Mouse (Mus musculus): ENCODE data around the gene Brdt. TPM values are rescaled to one million over a fixed set of nuclear protein-coding genes. Genes with fewer than 3 reads are reported as not detected.
"Not testable (repeated sequence)": the region's sequence is repeated elsewhere in the genome, so short reads cannot be mapped to it uniquely, and the experiment has no call there.

The Brdt gene
- total and polyA plus RNA-seq, 3 experiments = 0.18 to 0.47 (median 0.30) TPM

DNA sequence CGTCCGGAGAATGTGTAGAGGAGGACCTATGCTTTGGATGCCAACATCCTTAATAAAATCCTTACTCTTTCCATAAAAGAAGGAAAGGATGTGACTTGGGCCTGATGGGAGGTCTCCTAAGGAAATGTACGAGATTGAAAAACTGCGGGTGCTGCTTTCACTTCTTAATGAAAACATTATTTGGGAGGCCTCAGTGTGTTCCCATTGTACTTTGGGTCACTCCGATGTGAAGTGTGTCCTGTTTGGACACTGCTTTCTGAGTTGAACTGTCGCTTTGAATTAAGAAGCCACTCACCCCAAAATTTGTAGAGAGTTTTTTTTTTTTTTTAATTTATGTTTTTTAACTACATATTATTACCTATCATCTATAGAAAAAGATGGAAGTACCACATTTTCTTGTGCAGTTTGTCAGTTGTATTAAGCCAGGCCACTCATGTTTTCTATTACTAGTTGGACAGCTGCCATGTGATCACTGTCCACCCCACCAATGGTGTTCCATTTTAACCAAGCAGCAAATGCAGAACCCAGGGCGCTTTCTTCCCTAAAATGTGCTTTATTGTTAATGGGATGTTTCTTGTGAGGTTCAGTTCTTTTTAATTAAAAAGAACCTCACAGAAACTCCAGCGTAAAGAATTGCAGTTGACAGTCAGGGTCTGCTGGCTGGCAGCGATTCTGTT lies 29.2 kb downstream of the Brdt start:
- no peak for DNase-seq
- Histone ChIP-seq H3K9ac (ENCODE audit: low read depth, low read length) (peak overlapping the region; percentile 89), H3K27me3 (ENCODE audit: control insufficient read depth, insufficient read depth, low read length) (no peaks in the 10 kb centered on the region), H3K79me2 (replicated peaks; ENCODE audit: control insufficient read depth, insufficient read depth, low read length) (no peaks in the 10 kb centered on the region), H3K4me3 (peak overlapping the region; percentile 62), H3K36me3 (ENCODE audit: control insufficient read depth, insufficient read depth, low read length) (no peaks in the 10 kb centered on the region), H3K4me1 (ENCODE audit: control insufficient read depth, insufficient read depth, low read length) (no peaks in the 10 kb centered on the region; the same call in 1 of the 2 replicates), H3K27ac (peak overlapping the region; percentile 56)
- TF ChIP-seq POLR2A (IDR thresholded peaks at IDR 0.05; ENCODE audit: insufficient read depth, low read depth, low read length) (no peak), CTCF (IDR thresholded peaks at IDR 0.05) (no peak), EP300 (IDR thresholded peaks at IDR 0.05; ENCODE audit: insufficient read depth, low read depth, low read length) (no peak)
- intact Hi-C loops (cut with DNase I) = no loop called here
- WGBS = 27% methylated on average over 9 of the region's 9 CpGs

DNA sequence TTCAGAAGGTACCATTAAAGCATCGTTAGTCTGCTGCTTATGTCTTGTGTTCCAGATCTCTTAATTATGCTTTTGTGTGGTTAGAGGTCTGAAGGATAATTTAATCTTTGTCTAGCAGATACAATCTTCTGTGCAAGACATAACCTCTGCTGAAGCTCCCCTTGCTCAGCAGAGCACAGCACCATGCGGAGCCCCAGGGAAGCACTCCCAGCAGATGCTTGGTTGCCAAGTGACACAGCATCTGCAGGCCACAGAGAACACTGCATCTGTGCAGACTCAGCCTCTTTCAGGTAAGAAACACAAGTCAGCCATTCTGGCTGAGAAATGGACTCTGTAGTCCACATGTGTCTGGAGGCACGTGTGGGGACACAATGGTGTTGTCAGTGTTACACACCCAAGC lies 39.1 kb downstream of the Brdt start:
- Histone ChIP-seq H3K4me1 (ENCODE audit: control insufficient read depth, insufficient read depth, low read length) (no peaks in the 10 kb centered on the region), H3K27me3 (ENCODE audit: control insufficient read depth, insufficient read depth, low read length) (no peaks in the 10 kb centered on the region), H3K9ac (ENCODE audit: low read depth, low read length) (no peak overlapping the region), H3K79me2 (replicated peaks; ENCODE audit: control insufficient read depth, insufficient read depth, low read length) (no peaks in the 10 kb centered on the region), H3K36me3 (ENCODE audit: control insufficient read depth, insufficient read depth, low read length) (no peaks in the 10 kb centered on the region), H3K4me3 (no peak overlapping the region), H3K27ac (no peak overlapping the region)
- intact Hi-C loops (cut with DNase I) = no loop called here
- TF ChIP-seq POLR2A (IDR thresholded peaks at IDR 0.05; ENCODE audit: insufficient read depth, low read depth, low read length) (no peak), EP300 (IDR thresholded peaks at IDR 0.05; ENCODE audit: insufficient read depth, low read depth, low read length) (no peak)
- DNase-seq = no peak
- WGBS = 89% methylated on average over 3 of the region's 3 CpGs

DNA sequence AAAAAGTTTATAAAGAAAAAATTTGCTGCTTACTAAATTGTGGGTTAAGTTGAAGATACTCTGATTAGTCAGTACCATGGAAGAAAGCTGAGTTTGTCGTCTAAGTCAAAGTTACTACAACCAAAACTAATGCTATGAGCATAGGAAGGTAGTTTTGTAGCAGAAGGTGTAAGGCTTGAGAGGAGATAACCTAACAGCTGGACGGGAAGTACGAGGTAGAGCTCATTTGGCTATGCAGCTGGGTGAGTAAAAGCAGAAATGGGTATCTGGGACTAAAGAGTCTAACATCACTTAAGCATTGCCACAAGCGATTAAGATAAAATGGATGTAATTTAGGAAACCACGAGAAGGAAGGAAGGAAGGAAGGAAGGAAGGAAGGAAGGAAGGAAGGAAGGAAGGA lies 40.4 kb downstream of the Brdt start:
- Histone ChIP-seq H3K27me3 (ENCODE audit: control insufficient read depth, insufficient read depth, low read length) (no peaks in the 10 kb centered on the region), H3K27ac (no peak overlapping the region), H3K4me1 (ENCODE audit: control insufficient read depth, insufficient read depth, low read length) (no peaks in the 10 kb centered on the region), H3K79me2 (replicated peaks; ENCODE audit: control insufficient read depth, insufficient read depth, low read length) (no peaks in the 10 kb centered on the region), H3K36me3 (ENCODE audit: control insufficient read depth, insufficient read depth, low read length) (no peaks in the 10 kb centered on the region), H3K4me3 (no peak overlapping the region), H3K9ac (ENCODE audit: low read depth, low read length) (no peak overlapping the region)
- intact Hi-C loops (cut with DNase I) = no loop called here
- TF ChIP-seq EP300 (IDR thresholded peaks at IDR 0.05; ENCODE audit: insufficient read depth, low read depth, low read length) (no peak), POLR2A (IDR thresholded peaks at IDR 0.05; ENCODE audit: insufficient read depth, low read depth, low read length) (no peak), CTCF (IDR thresholded peaks at IDR 0.05) (no peak)
- 86% methylated on average over 5 of the region's 5 CpGs for WGBS
- no peak for DNase-seq

DNA sequence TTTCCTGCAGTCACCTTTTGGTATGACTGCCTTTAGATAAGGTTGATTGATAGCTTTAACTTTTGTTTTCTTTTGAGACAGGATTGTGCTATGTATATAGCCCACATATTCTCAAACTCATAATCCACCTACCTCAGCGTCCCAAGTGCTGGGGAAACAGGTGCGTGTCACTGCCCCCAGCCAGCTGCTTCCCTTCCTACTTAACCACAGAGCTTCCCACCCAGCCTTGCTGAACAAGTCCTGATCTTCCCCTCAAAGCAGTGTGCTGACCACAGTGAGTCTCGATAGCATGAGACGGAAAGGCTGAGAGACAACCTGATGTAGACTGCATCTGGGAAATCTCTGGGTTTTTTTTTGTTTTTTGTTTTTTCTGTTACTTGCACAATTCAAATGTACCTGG lies 42.3 kb downstream of the Brdt start:
- intact Hi-C loops (cut with DNase I) = no loop called here
- no peak overlapping the region for H3K4me3 ChIP-seq
- no peaks in the 10 kb centered on the region for H3K4me1 ChIP-seq (ENCODE audit: control insufficient read depth, insufficient read depth, low read length)
- DNase-seq = no peak
- H3K79me2 ChIP-seq (replicated peaks; ENCODE audit: control insufficient read depth, insufficient read depth, low read length) = no peaks in the 10 kb centered on the region
- 86% methylated on average over 4 of the region's 4 CpGs for WGBS
- no peak overlapping the region for H3K27ac ChIP-seq
- TF ChIP-seq CTCF (IDR thresholded peaks at IDR 0.05) (no peak), EP300 (IDR thresholded peaks at IDR 0.05; ENCODE audit: insufficient read depth, low read depth, low read length) (no peak)
- H3K36me3 ChIP-seq (ENCODE audit: control insufficient read depth, insufficient read depth, low read length) = no peaks in the 10 kb centered on the region
- no peaks in the 10 kb centered on the region for H3K27me3 ChIP-seq (ENCODE audit: control insufficient read depth, insufficient read depth, low read length)
- no peak overlapping the region for H3K9ac ChIP-seq (ENCODE audit: low read depth, low read length)

DNA sequence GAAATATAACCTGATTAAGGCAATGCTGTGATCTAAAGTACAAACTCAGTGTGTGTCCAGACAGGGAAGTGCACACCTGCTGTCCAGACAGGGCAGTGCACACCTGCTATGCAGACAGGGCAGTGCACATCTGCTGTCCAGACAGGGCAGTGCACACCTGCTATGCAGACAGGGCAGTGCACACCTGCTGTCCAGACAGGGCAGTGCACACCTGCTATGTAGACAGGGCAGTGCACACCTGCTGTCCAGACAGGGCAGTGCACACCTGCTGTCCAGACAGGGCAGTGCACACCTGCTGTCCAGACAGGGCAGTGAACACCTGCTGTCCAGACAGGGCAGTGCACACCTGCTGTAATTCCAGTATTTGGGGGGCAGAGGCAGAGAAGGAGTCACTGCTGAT lies 55.5 kb downstream of the Brdt start:
- H3K27ac ChIP-seq; H3K9ac ChIP-seq (ENCODE audit: low read depth, low read length); intact Hi-C loops (cut with DNase I); H3K79me2 ChIP-seq (replicated peaks; ENCODE audit: control insufficient read depth, insufficient read depth, low read length); H3K4me3 ChIP-seq; H3K36me3 ChIP-seq (ENCODE audit: control insufficient read depth, insufficient read depth, low read length); DNase-seq; H3K4me1 ChIP-seq (ENCODE audit: control insufficient read depth, insufficient read depth, low read length); H3K27me3 ChIP-seq (ENCODE audit: control insufficient read depth, insufficient read depth, low read length): not testable (repeated sequence)

DNA sequence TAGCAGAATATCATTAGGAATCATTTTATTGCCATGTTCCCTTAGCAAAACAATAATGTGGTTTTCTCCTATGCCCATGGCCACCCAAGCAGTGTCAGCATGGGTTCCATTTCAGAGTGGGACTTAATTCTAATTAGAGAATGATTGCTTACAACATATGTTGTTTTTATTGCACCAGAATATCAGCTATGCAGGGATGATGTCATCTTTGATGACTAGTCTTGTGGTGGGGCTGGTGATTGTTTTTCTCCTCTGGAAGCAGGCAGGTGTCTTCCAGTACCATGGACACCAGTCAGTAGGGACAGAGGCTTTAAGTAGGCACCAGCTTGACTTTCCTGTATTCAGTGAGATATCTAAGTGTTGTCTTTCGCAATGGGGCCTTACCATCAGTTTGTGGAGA lies 56.8 kb downstream of the Brdt start:
- intact Hi-C loops (cut with DNase I) = no loop called here
- DNase-seq = no peak
- Histone ChIP-seq H3K27ac (no peak overlapping the region), H3K4me3 (no peak overlapping the region), H3K79me2 (replicated peaks; ENCODE audit: control insufficient read depth, insufficient read depth, low read length) (no peaks in the 10 kb centered on the region), H3K4me1 (ENCODE audit: control insufficient read depth, insufficient read depth, low read length) (no peaks in the 10 kb centered on the region), H3K9ac (ENCODE audit: low read depth, low read length) (no peak overlapping the region), H3K36me3 (ENCODE audit: control insufficient read depth, insufficient read depth, low read length) (no peaks in the 10 kb centered on the region), H3K27me3 (ENCODE audit: control insufficient read depth, insufficient read depth, low read length) (no peaks in the 10 kb centered on the region)
- 85% methylated on average over 1 of the region's 1 CpGs for WGBS
- no peak for TF ChIP-seq POLR2A (IDR thresholded peaks at IDR 0.05; ENCODE audit: insufficient read depth, low read depth, low read length)
- no peak for TF ChIP-seq CTCF (IDR thresholded peaks at IDR 0.05)

All from heart, adult 2 months (tissue).